Mouse (Mus musculus): ENCODE measurements around the gene Katnal1.

DNA sequence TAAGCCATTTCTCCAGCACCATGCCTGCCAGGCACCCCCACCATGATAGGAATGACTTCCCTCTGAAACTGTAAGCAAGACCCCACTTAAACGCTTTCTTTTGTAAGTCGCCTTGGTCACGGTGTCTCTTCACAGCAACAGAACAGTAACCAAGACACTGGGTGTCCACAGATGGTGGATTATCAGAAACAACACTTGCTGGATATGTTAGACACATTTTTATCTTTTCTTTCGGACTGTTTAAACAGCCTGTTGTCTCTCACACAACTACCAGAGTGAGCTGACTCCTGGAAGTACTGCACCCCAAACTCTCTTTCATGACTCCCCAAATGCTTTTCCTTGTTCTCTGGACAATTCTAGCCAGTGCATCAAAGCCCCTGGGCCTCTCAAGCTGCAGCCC lies 38.9 kb downstream of the Katnal1 start:
- no peak for TF ChIP-seq POLR2A (IDR thresholded peaks at IDR 0.05; ENCODE audit: insufficient read depth, low read depth, low read length)
- no peak for TF ChIP-seq CTCF (IDR thresholded peaks at IDR 0.05; ENCODE audit: insufficient read depth, low read depth, low read length)

Measured in olfactory bulb, adult 2 months (tissue).